ENCODE assay signal across 24 mouse cellular contexts in genomic region chr15:97520395-97520794, GRCm38 (mm10).
DNase-seq lines count a peak whose midpoint lies in the region; ATAC-seq and TF ChIP-seq lines count a peak whose summit lies in the region.
"Had no signal": no experiment of that assay in that cellular context is flagged by ENCODE, and none has a peak within 500 bp of the region (broad histone marks: within the 10 kb centered on the region; RNA-seq: fewer than 3 reads in every experiment).

No protein-coding gene starts in this region.

- DNase-seq in lung, postnatal 0 days (ENCODE audit: low spot score) = peak; percentile 7
- DNase-seq in lung, adult 18-20 months = no peak
- no peak for DNase-seq in heart, postnatal 25 days (ENCODE audit: low spot score)
- DNase-seq in retina, embryonic 14.5 days (ENCODE audit: low spot score) = no peak
- DNase-seq in frontal cortex, adult 2 months (ENCODE audit: extremely low spot score in 1 of 2, low spot score in 1 of 2) = no peak
- DNase-seq: adrenal gland, postnatal 14 days; cerebellum, adult 18-20 months; cerebellum, postnatal 25 days; gastrocnemius, postnatal 10 days; heart, adult 18-20 months; kidney, adult 9 months; kidney, postnatal 25 days; right cerebral cortex, postnatal 25 days; thymus, adult 2 months had no signal

- ATAC-seq in lung, postnatal 0 days = no peak
- no peak for ATAC-seq in liver, embryonic 15.5 days (ENCODE audit: insufficient read depth)
- ATAC-seq in neutrophil, adult 5-6 weeks (ENCODE audit: extremely low read depth, insufficient number of reproducible peaks, low FRiP score, poor library complexity, severe bottlenecking) = 0 out of 2 replicates have a peak, but pooled peaks have one; percentile 9
- ATAC-seq: intestine, embryonic 15.5 days had no signal

- intact Hi-C loops in heart, postnatal 25 days (cut with DNase I) = no loop called here

- H3K4me1 ChIP-seq in lung, postnatal 0 days (ENCODE audit: insufficient read depth, low read depth, low read length) = no peaks in the 10 kb centered on the region
- H3K4me1 ChIP-seq in bone marrow macrophage, adult 2 months (ENCODE audit: control insufficient read depth, insufficient read depth, low read length) = peaks cover 7% of the 10 kb centered on the region
- no peaks in the 10 kb centered on the region for H3K4me1 ChIP-seq in liver, embryonic 15.5 days (replicated peaks)
- H3K4me1 ChIP-seq: embryonic facial prominence, embryonic 15.5 days; forebrain, embryonic 10.5 days; heart, embryonic 13.5 days; intestine, embryonic 15.5 days had no signal

- H3K9me3 ChIP-seq in lung, postnatal 0 days (ENCODE audit: low read length) = no peaks in the 10 kb centered on the region
- no peaks in the 10 kb centered on the region for H3K9me3 ChIP-seq in liver, embryonic 15.5 days (replicated peaks)
- H3K9me3 ChIP-seq: embryonic facial prominence, embryonic 15.5 days; forebrain, embryonic 10.5 days; heart, embryonic 13.5 days; hindbrain, embryonic 10.5 days; intestine, embryonic 15.5 days; midbrain, embryonic 10.5 days; neural tube, embryonic 13.5 days had no signal

- WGBS in lung, postnatal 0 days = 68% methylated on average over 2 of the region's 2 CpGs
- WGBS in liver, embryonic 15.5 days (ENCODE audit: insufficient replicate concordance) = 14% methylated on average over 2 of the region's 2 CpGs

- TF ChIP-seq EP300 in lung, postnatal 0 days (IDR thresholded peaks at IDR 0.05) = no peak

- TF ChIP-seq POLR2A in bone marrow macrophage, adult 2 months (IDR thresholded peaks at IDR 0.05; ENCODE audit: borderline replicate concordance, low read depth, low read length) = no peak

- H3K27me3 ChIP-seq in lung, postnatal 0 days (replicated peaks; ENCODE audit: insufficient read depth, low read length) = no peaks in the 10 kb centered on the region
- no peaks in the 10 kb centered on the region for H3K27me3 ChIP-seq in liver, embryonic 15.5 days
- H3K27me3 ChIP-seq: embryonic facial prominence, embryonic 15.5 days; heart, embryonic 13.5 days; intestine, embryonic 15.5 days; neural tube, embryonic 13.5 days had no signal

- no peak overlapping the region for H3K9ac ChIP-seq in lung, postnatal 0 days (replicated peaks; ENCODE audit: low read depth)
- H3K9ac ChIP-seq in liver, embryonic 15.5 days = no peak overlapping the region
- H3K9ac ChIP-seq: embryonic facial prominence, embryonic 15.5 days; heart, embryonic 13.5 days; intestine, embryonic 15.5 days; neural tube, embryonic 13.5 days had no signal

- H3K36me3 ChIP-seq in lung, postnatal 0 days (ENCODE audit: insufficient read depth, low read length) = no peaks in the 10 kb centered on the region
- no peaks in the 10 kb centered on the region for H3K36me3 ChIP-seq in liver, embryonic 15.5 days (replicated peaks)
- H3K36me3 ChIP-seq: embryonic facial prominence, embryonic 15.5 days; forebrain, embryonic 10.5 days; heart, embryonic 13.5 days; hindbrain, embryonic 10.5 days; intestine, embryonic 15.5 days; midbrain, embryonic 10.5 days; neural tube, embryonic 13.5 days had no signal

- H3K4me2 ChIP-seq in lung, postnatal 0 days (replicated peaks; ENCODE audit: low read depth, low read length) = no peak overlapping the region
- H3K4me2 ChIP-seq in liver, embryonic 15.5 days = no peak overlapping the region
- H3K4me2 ChIP-seq: embryonic facial prominence, embryonic 15.5 days; heart, embryonic 13.5 days; intestine, embryonic 15.5 days; neural tube, embryonic 13.5 days had no signal

- no peak overlapping the region for H3K27ac ChIP-seq in lung, postnatal 0 days (ENCODE audit: low read length)
- peak overlapping the region; percentile 46 for H3K27ac ChIP-seq in bone marrow macrophage, adult 2 months (ENCODE audit: insufficient read depth, low read depth, low read length)
- 0 out of 2 replicates have a peak overlapping the region, but pooled peaks have one; percentile 33 for H3K27ac ChIP-seq in liver, embryonic 15.5 days (replicated peaks)
- H3K27ac ChIP-seq: embryonic facial prominence, embryonic 15.5 days; forebrain, embryonic 10.5 days; heart, embryonic 13.5 days; hindbrain, embryonic 10.5 days; intestine, embryonic 15.5 days; midbrain, embryonic 10.5 days; neural tube, embryonic 13.5 days had no signal

- no peak for TF ChIP-seq CTCF in lung, postnatal 0 days (IDR thresholded peaks at IDR 0.05)
- no peak for TF ChIP-seq CTCF in bone marrow macrophage, adult 2 months (IDR thresholded peaks at IDR 0.05; ENCODE audit: low read depth, low read length)

- H3K4me3 ChIP-seq in lung, postnatal 0 days (ENCODE audit: low read depth, low read length) = no peak overlapping the region
- no peak overlapping the region for H3K4me3 ChIP-seq in bone marrow macrophage, adult 2 months (ENCODE audit: insufficient read depth, low read length)
- H3K4me3 ChIP-seq in liver, embryonic 15.5 days (replicated peaks) = no peak overlapping the region
- H3K4me3 ChIP-seq: embryonic facial prominence, embryonic 15.5 days; forebrain, embryonic 10.5 days; heart, embryonic 13.5 days; hindbrain, embryonic 10.5 days; intestine, embryonic 15.5 days; midbrain, embryonic 10.5 days; neural tube, embryonic 13.5 days had no signal
